Mouse (Mus musculus): ENCODE measurements around the gene Rnf11. TPM values are rescaled to one million over a fixed set of nuclear protein-coding genes. Genes with fewer than 3 reads are reported as not detected.

The Rnf11 gene
- polyA plus RNA-seq, 1 experiment from 2014 or later = 56.6 TPM

DNA sequence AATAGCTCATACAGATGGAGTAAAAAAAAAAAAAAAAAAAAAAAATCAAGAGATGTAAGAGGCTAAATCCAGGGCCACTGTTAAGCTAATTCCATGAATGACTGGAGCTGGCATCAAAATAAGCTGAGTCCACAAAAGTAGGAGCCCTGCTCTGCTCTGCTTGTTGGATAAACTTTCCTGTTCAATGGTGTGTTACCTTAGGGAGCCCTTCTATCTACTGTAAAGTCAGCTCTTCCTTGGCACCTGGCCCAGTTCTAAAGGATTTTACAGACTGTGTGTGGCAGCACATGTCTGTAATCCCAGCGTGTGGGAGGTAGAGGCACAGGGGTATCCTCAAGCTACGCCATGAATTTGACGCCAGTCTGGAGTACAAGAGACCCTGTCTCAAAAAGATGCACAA, 43.5 kb downstream of the Rnf11 start:
- no peak for DNase-seq (ENCODE audit: low spot score)

DNA sequence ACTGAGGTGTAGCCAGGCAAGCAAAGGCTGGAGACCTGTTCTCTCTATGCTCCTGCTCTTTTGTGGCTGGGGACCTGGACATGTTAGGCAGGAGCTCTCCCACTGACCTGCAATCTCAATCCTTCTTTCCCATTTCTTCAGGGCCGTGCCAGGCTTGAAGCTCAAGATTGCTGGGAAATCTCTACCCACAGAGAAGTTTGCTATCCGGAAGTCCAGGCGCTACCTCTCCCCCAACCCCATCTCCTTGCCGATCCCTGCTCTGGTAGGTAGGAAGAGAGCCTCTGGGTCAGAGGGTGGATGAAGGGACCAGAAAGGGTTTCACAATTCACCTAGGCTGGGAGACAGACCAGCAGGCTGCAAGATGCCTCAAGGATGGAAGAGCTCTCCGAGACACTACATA, 44.1 kb downstream of the Rnf11 start:
- H3K9me3 ChIP-seq (ENCODE audit: control insufficient read depth, low read length) = no peaks in the 10 kb centered on the region
- H3K4me2 ChIP-seq (replicated peaks; ENCODE audit: low read depth, low read length) = no peak overlapping the region
- no peak for ATAC-seq (ENCODE audit: low FRiP score)
- H3K27ac ChIP-seq (ENCODE audit: low read depth, low read length) = no peak overlapping the region
- DNase-seq (ENCODE audit: low spot score) = no peak
- no peak overlapping the region for H3K4me3 ChIP-seq (ENCODE audit: low read depth, low read length)
- H3K27me3 ChIP-seq (ENCODE audit: control insufficient read depth, insufficient read depth, low read length) = no peaks in the 10 kb centered on the region
- no peaks in the 10 kb centered on the region for H3K4me1 ChIP-seq (replicated peaks; ENCODE audit: control insufficient read depth, insufficient read depth, low read length)
- H3K9ac ChIP-seq (ENCODE audit: low read depth, low read length) = no peak overlapping the region
- H3K36me3 ChIP-seq (ENCODE audit: control insufficient read depth, insufficient read depth, low read length) = no peaks in the 10 kb centered on the region
- WGBS = 91% methylated on average over 5 of the region's 5 CpGs

More for the DNA sequence above, 43.5 kb downstream of the Rnf11 start:
- Histone ChIP-seq H3K4me2 (replicated peaks; ENCODE audit: low read depth, low read length) (no peak overlapping the region), H3K4me3 (ENCODE audit: low read depth, low read length) (no peak overlapping the region), H3K9me3 (ENCODE audit: control insufficient read depth, low read length) (no peaks in the 10 kb centered on the region), H3K27me3 (ENCODE audit: control insufficient read depth, insufficient read depth, low read length) (no peaks in the 10 kb centered on the region), H3K27ac (ENCODE audit: low read depth, low read length) (no peak overlapping the region), H3K36me3 (ENCODE audit: control insufficient read depth, insufficient read depth, low read length) (no peaks in the 10 kb centered on the region), H3K9ac (ENCODE audit: low read depth, low read length) (no peak overlapping the region), H3K4me1 (replicated peaks; ENCODE audit: control insufficient read depth, insufficient read depth, low read length) (no peaks in the 10 kb centered on the region)
- 95% methylated on average over 3 of the region's 3 CpGs for WGBS
- no peak for ATAC-seq (ENCODE audit: low FRiP score)

DNA sequence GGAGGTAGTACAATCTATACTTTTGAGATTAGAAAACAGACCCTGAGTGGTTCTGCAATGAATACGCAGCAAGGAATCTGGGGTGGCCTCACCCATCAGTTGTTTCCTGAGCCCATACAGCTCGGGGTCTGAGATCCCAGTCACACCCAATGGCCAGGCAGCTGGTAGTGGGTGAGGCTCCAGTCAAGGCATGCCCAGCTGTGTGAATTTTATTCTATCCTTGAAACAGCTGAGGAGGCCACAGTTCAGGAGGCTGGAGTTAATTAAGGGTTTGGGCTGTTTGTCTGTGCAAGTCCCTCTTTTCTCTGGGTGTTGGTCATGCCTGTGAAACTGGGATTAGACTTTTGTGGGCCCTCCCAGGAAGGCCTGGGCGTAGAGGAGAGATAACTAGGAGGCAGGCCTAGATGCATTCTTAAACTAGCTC, 44.7 kb downstream of the Rnf11 start:
- no peaks in the 10 kb centered on the region for H3K27me3 ChIP-seq (ENCODE audit: control insufficient read depth, insufficient read depth, low read length)
- no peak overlapping the region for H3K4me3 ChIP-seq (ENCODE audit: low read depth, low read length)
- no peak for ATAC-seq (ENCODE audit: low FRiP score)
- WGBS = 85% methylated on average over 3 of the region's 3 CpGs
- no peaks in the 10 kb centered on the region for H3K4me1 ChIP-seq (replicated peaks; ENCODE audit: control insufficient read depth, insufficient read depth, low read length)
- no peaks in the 10 kb centered on the region for H3K36me3 ChIP-seq (ENCODE audit: control insufficient read depth, insufficient read depth, low read length)
- H3K9ac ChIP-seq (ENCODE audit: low read depth, low read length) = no peak overlapping the region
- no peaks in the 10 kb centered on the region for H3K9me3 ChIP-seq (ENCODE audit: control insufficient read depth, low read length)
- H3K27ac ChIP-seq (ENCODE audit: low read depth, low read length) = no peak overlapping the region
- DNase-seq (ENCODE audit: low spot score) = no peak
- H3K4me2 ChIP-seq (replicated peaks; ENCODE audit: low read depth, low read length) = no peak overlapping the region

DNA sequence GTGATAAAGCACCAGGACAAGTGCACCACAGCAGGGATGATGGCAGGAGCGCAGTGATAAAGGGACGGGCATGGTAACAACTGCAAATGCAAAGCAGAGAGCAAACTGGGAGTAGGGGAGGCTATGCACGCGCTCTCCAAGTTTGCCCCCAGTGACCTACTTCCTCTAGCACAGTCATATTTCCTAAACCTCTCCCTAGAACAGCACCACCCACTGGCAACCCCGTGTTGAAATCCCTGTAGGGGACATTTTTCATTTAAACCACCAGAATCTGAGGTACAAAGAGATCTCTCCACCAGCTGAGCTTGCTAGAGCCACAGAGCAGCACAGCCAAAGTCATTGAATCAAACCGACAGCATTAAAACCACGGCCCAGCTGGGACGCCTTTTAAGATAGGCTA, 45.4 kb downstream of the Rnf11 start:
- DNase-seq (ENCODE audit: low spot score) (no peak), ATAC-seq (ENCODE audit: low FRiP score) (no peak)
- WGBS = 77% methylated on average over 8 of the region's 8 CpGs
- Histone ChIP-seq H3K4me2 (replicated peaks; ENCODE audit: low read depth, low read length) (no peak overlapping the region), H3K27me3 (ENCODE audit: control insufficient read depth, insufficient read depth, low read length) (no peaks in the 10 kb centered on the region), H3K4me1 (replicated peaks; ENCODE audit: control insufficient read depth, insufficient read depth, low read length) (no peaks in the 10 kb centered on the region), H3K27ac (ENCODE audit: low read depth, low read length) (no peak overlapping the region), H3K9me3 (ENCODE audit: control insufficient read depth, low read length) (no peaks in the 10 kb centered on the region), H3K36me3 (ENCODE audit: control insufficient read depth, insufficient read depth, low read length) (no peaks in the 10 kb centered on the region), H3K9ac (ENCODE audit: low read depth, low read length) (no peak overlapping the region), H3K4me3 (ENCODE audit: low read depth, low read length) (no peak overlapping the region)

DNA sequence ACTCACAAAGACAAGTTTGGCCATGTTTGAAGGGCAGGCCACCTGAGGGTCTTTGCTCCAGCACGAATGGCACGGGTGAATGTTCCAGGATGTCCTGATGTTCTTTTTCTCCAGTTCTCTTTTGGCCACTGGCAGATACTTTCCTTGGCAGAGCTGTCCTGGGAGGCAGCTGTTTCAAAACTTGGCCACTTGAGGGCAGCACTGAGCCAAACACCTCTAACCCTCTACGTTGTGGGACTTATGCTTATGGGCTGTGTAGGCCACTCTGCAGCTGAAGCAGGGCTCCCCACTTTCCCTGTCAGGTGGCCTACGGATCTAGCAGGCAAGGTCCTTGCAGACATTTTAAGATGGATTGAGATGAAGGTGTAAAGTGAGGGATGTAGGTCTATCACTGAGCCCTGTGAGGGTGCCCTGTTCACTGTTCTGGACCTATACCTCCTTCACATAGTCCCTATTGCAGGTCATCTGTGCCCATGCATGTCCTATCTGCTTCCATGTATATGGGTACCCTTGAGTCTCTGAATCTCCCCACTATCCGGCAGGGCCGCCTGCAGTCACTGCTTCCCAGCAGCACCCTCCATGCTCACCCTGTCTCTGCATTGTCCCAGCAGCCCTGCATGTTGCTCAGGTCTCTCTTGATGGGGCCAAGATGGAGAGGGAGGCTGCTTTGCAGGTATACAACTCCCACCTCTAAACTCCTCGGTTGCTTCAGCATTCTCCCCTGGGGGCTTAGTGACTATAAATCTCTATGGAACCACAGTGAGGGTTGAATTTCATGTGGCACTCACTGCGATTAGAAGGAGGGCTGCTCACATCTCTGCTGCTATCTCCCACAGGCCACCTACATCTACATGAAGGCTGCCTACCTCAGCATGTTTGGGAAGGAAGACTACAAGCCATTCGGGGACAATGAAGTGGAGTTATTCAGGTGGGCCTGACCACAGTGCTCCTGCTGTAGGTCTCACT, 46.3 kb downstream of the Rnf11 start:
- H3K36me3 ChIP-seq (ENCODE audit: control insufficient read depth, insufficient read depth, low read length) = no peaks in the 10 kb centered on the region
- ATAC-seq (ENCODE audit: low FRiP score) (peak; percentile 78), DNase-seq (ENCODE audit: low spot score) (peak; percentile 83)
- H3K27me3 ChIP-seq (ENCODE audit: control insufficient read depth, insufficient read depth, low read length) = no peaks in the 10 kb centered on the region
- H3K27ac ChIP-seq (ENCODE audit: low read depth, low read length) = no peak overlapping the region
- H3K9me3 ChIP-seq (ENCODE audit: control insufficient read depth, low read length) = no peaks in the 10 kb centered on the region
- H3K4me1 ChIP-seq (replicated peaks; ENCODE audit: control insufficient read depth, insufficient read depth, low read length) = no peaks in the 10 kb centered on the region
- WGBS = 55% methylated on average over 9 of the region's 9 CpGs
- no peak overlapping the region for H3K4me2 ChIP-seq (replicated peaks; ENCODE audit: low read depth, low read length)
- H3K4me3 ChIP-seq (ENCODE audit: low read depth, low read length) = no peak overlapping the region
- H3K9ac ChIP-seq (ENCODE audit: low read depth, low read length) = no peak overlapping the region

DNA sequence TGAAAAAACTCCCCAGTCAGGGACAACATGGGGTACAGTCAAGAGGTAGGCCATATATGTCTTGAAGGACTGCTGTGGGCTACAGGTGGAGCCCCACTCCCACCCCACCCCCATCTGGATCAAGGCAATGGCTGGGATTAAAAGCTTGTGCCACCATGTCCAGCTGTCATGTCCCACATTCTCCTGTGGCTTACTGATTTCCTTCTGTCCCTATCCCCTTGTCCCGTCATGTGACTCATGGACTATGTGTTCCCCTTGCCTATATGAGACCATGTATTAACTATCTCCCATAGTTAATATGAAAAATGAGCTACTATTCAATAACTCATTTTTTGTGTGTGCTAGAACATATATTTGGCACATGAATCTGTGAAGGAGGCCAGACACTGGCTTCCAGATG, 50.3 kb downstream of the Rnf11 start:
- Histone ChIP-seq H3K9me3 (ENCODE audit: control insufficient read depth, low read length) (no peaks in the 10 kb centered on the region), H3K27me3 (ENCODE audit: control insufficient read depth, insufficient read depth, low read length) (no peaks in the 10 kb centered on the region), H3K4me3 (ENCODE audit: low read depth, low read length) (no peak overlapping the region), H3K36me3 (ENCODE audit: control insufficient read depth, insufficient read depth, low read length) (no peaks in the 10 kb centered on the region), H3K9ac (ENCODE audit: low read depth, low read length) (no peak overlapping the region), H3K4me2 (replicated peaks; ENCODE audit: low read depth, low read length) (no peak overlapping the region), H3K27ac (ENCODE audit: low read depth, low read length) (no peak overlapping the region), H3K4me1 (replicated peaks; ENCODE audit: control insufficient read depth, insufficient read depth, low read length) (no peaks in the 10 kb centered on the region)
- DNase-seq (ENCODE audit: low spot score) (no peak), ATAC-seq (ENCODE audit: low FRiP score) (no peak)
- WGBS = 88% methylated on average over 1 of the region's 1 CpGs

DNA sequence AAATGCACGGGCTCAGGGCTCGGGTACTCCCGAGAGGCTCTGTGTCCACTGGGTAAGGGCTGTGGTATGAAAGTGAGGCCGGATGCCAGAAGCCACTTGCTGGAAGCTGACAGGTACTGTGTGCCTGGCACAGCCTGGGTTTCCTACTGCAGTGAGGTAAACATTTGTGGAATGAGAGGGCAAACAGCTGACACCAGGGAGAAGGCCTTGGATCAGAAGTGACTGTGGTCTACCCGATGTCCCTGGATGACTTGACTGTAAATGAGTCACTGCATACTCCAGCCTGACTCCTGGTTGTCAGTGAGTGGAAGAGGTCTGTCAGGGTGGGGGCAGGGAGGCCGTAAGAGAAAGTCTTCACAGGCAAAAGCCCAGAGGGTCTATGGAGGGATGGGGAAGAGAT, 50.9 kb downstream of the Rnf11 start:
- no peak overlapping the region for H3K9ac ChIP-seq (ENCODE audit: low read depth, low read length)
- WGBS = 84% methylated on average over 6 of the region's 6 CpGs
- ATAC-seq (ENCODE audit: low FRiP score) = no peak
- no peak overlapping the region for H3K4me3 ChIP-seq (ENCODE audit: low read depth, low read length)
- H3K9me3 ChIP-seq (ENCODE audit: control insufficient read depth, low read length) = no peaks in the 10 kb centered on the region
- DNase-seq (ENCODE audit: low spot score) = no peak
- no peaks in the 10 kb centered on the region for H3K27me3 ChIP-seq (ENCODE audit: control insufficient read depth, insufficient read depth, low read length)
- no peaks in the 10 kb centered on the region for H3K4me1 ChIP-seq (replicated peaks; ENCODE audit: control insufficient read depth, insufficient read depth, low read length)
- no peak overlapping the region for H3K27ac ChIP-seq (ENCODE audit: low read depth, low read length)
- H3K4me2 ChIP-seq (replicated peaks; ENCODE audit: low read depth, low read length) = no peak overlapping the region
- no peaks in the 10 kb centered on the region for H3K36me3 ChIP-seq (ENCODE audit: control insufficient read depth, insufficient read depth, low read length)

DNA sequence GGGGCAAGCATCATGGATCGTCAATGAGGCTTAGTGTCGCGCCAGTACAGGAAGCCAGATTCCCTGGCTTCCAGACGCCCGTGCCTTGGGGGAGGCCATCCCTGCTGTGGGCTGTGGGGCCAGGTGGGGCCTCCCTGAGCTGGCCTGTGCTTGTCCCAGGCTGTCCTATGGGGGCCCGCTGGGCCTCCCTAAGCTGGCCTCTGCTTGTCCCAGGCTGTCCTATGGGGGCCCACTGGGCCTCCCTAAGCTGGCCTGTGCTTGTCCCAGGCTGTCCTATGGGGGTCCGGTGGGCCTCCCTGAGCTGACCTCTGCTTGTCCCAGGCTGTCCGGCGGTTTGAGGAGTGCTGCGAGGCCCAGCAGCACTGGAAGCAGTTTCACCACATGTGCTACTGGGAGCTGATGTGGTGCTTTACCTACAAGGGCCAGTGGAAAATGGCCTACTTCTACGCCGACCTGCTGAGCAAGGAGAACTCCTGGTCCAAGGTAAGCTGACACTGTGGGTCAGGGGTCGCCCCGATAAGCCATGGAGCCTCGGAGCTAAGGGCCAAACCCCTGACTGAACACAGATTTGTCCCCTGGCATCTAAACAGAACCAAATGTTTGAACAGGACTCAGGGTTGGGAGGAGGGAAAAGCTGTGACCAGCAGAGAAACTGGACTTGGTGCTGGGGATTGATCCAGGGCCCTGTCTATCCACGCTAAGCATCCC, 51.7 kb downstream of the Rnf11 start:
- ATAC-seq (ENCODE audit: low FRiP score) = no peak
- Histone ChIP-seq H3K36me3 (ENCODE audit: control insufficient read depth, insufficient read depth, low read length) (no peaks in the 10 kb centered on the region), H3K9ac (ENCODE audit: low read depth, low read length) (no peak overlapping the region), H3K27me3 (ENCODE audit: control insufficient read depth, insufficient read depth, low read length) (no peaks in the 10 kb centered on the region), H3K9me3 (ENCODE audit: control insufficient read depth, low read length) (no peaks in the 10 kb centered on the region), H3K4me1 (replicated peaks; ENCODE audit: control insufficient read depth, insufficient read depth, low read length) (no peaks in the 10 kb centered on the region), H3K4me3 (ENCODE audit: low read depth, low read length) (no peak overlapping the region), H3K27ac (ENCODE audit: low read depth, low read length) (0 out of 2 replicates have a peak overlapping the region, but pooled peaks have one; percentile 36), H3K4me2 (replicated peaks; ENCODE audit: low read depth, low read length) (no peak overlapping the region)
- no peak for DNase-seq (ENCODE audit: low spot score)
- 73% methylated on average over 16 of the region's 16 CpGs for WGBS
